Mouse (Mus musculus) lung, embryonic 16.5 days (tissue): Measurements from ENCODE around the gene Cryz. TPM values are rescaled to one million over a fixed set of nuclear protein-coding genes. Genes with fewer than 3 reads are reported as not detected.

Source experiments
- ATAC-seq: fragments of 200-750 bp; cut with Nextera tagmentation; 2 replicates; pipeline ENCODE4 v1.8.0; 2017; ENCODE audit warnings: low read depth, mild to moderate bottlenecking, moderate library complexity
- H3K27ac ChIP-seq: fragments of 300-500 bp; sonication (generic); 2 replicates; pipeline ENCODE4 v1.5.1; 2014; ENCODE audit warnings: mild to moderate bottlenecking, control low read depth, low read length
- H3K27me3 ChIP-seq: fragments of 300-500 bp; sonication (generic); 2 replicates; pipeline ENCODE4 v1.6.1; 2014; ENCODE audit warnings: low read depth, low read length, mixed read lengths; ENCODE audit not compliant: control insufficient read depth, insufficient read depth
- H3K36me3 ChIP-seq: fragments of 300-500 bp; sonication (generic); 2 replicates; pipeline ENCODE4 v1.6.1; 2014; ENCODE audit warnings: low read length; ENCODE audit not compliant: control insufficient read depth, insufficient read depth
- H3K4me1 ChIP-seq: fragments of 300-500 bp; sonication (generic); replicated peaks from 2 replicates; pipeline ENCODE4 v1.6.1; 2014; ENCODE audit warnings: low read length, mixed read lengths; ENCODE audit not compliant: control insufficient read depth, insufficient read depth
- H3K4me2 ChIP-seq: fragments of 300-500 bp; sonication (generic); 2 replicates; pipeline ENCODE4 v1.6.1; 2014; ENCODE audit warnings: low read depth, low read length, control low read depth
- H3K4me3 ChIP-seq: fragments of 300-500 bp; sonication (generic); 2 replicates; pipeline ENCODE4 v1.5.1; 2014; ENCODE audit warnings: mild to moderate bottlenecking, low read length, control low read depth
- H3K9ac ChIP-seq: fragments of 300-500 bp; sonication (generic); 2 replicates; pipeline ENCODE4 v1.6.1; 2014; ENCODE audit warnings: low read length, control low read depth
- H3K9me3 ChIP-seq: fragments of 300-500 bp; sonication (generic); 2 replicates; pipeline ENCODE4 v1.6.1; 2016; ENCODE audit warnings: low read length; ENCODE audit not compliant: control insufficient read depth
- WGBS: fragments of 180-500 bp; shearing (Covaris S2); extraction: QIAGEN DNeasy Blood & Tissue Kit; methylation state at CpG from one replicate; pipeline ENCODE4 v1.1.7; 2014; 5-methylcytosine and 5-hydroxymethylcytosine counted together
- polyA plus RNA-seq: library from polyadenylated mRNA; unstranded; fragments of >200 nt; fragmentation: Nextera tagmentation; extraction: Ambion mirVana; gene quantifications from 2 replicates; pipeline ENCODE4 v1.2.1, GENCODE M21; 2015

Cryz gene
- polyA plus RNA-seq, 1 experiment from 2014 or later = 15.8 TPM

DNA sequence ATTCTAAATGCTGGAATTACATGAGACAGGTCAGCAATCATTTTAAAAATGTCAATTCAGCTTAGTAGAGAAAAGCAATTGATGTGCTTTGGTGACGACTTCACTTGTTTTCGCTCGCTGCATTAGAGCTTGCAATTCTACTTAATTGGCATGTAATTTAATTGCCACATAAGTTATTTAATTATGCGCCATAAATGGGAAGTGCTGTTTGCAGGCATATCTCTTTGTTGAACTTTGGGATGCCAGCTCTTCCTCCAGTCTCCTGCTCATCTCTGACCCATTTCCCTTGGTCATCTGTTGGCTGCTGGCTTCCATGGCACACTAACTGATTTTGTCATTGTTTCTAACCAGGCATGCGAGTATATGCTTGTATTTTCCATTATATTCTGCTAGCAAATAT is 36.6 kb downstream of the Cryz start:
- ATAC-seq = no peak
- Histone ChIP-seq H3K4me1 (no peaks in the 10 kb centered on the region), H3K9me3 (no peaks in the 10 kb centered on the region), H3K4me2 (no peak overlapping the region), H3K27ac (no peak overlapping the region), H3K27me3 (no peaks in the 10 kb centered on the region), H3K36me3 (no peaks in the 10 kb centered on the region), H3K4me3 (no peak overlapping the region), H3K9ac (no peak overlapping the region)
- 87% methylated on average over 5 of the region's 5 CpGs for WGBS

DNA sequence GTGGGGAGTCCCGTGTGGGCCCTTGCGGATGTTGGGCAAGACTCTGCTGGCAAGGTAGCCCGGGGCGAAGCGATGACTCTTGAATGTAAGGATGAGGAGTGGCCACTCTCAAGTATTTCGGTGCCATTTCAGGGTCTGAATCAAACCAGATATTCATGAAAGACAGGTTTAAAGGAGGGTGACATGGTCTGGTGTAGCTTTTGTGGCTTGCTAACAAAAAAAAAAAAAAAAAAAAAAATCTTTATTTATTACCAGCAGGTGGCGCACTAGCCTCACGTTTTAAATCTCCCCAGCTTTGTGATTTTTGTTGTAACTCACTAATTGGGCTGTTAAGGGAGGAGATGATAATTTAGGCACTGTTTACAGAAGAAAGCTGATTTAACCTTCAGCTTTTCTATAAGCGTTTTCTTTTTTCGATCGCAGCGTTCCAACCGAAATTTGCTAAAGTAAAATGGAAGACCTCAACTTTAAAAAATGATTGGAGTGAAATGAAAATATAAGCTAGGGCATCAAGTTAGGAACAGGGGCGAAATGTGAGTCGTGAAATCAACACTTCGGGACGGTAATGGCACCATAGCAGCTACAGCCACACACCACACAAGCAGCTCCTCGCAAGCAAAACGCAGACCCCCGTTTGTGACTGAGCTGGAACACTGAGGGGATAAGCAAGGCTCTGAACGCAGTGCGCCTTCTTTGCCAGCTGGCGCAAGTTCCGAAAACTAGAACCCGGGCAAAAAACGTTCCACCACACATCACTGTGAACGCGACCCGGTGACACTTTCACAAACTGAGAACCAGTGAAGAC is 50.3 kb downstream of the Cryz start:
- Histone ChIP-seq H3K4me2 (peak overlapping the region; percentile 59), H3K27me3 (no peaks in the 10 kb centered on the region; the same call in 1 of the 2 replicates), H3K27ac (no peak overlapping the region), H3K9ac (peak overlapping the region; percentile 46), H3K4me1 (no peaks in the 10 kb centered on the region), H3K36me3 (no peaks in the 10 kb centered on the region), H3K4me3 (peak overlapping the region; percentile 39), H3K9me3 (no peaks in the 10 kb centered on the region)
- 35% methylated on average over 29 of the region's 29 CpGs for WGBS
- ATAC-seq = 0 out of 2 replicates have a peak, but pooled peaks have one; percentile 43

- Histone ChIP-seq H3K4me1 (no peaks in the 10 kb centered on the region), H3K27me3 (no peaks in the 10 kb centered on the region; the same call in 1 of the 2 replicates), H3K9ac (no peak overlapping the region), H3K9me3 (no peaks in the 10 kb centered on the region), H3K27ac (no peak overlapping the region), H3K4me2 (peak overlapping the region; percentile 59), H3K36me3 (no peaks in the 10 kb centered on the region), H3K4me3 (peak overlapping the region; percentile 39)
- no peak for ATAC-seq
- WGBS = 45% methylated on average over 7 of the region's 7 CpGs
Measured at GRCm38 (mm10) chr3:154647443-154647780, 50.9 kb downstream of the Cryz start.

- Histone ChIP-seq H3K4me3 (no peak overlapping the region), H3K27ac (no peak overlapping the region), H3K9me3 (no peaks in the 10 kb centered on the region), H3K4me2 (no peak overlapping the region), H3K27me3 (no peaks in the 10 kb centered on the region; the same call in 1 of the 2 replicates), H3K9ac (no peak overlapping the region), H3K4me1 (no peaks in the 10 kb centered on the region), H3K36me3 (no peaks in the 10 kb centered on the region)
- ATAC-seq = no peak
- WGBS = 53% methylated on average over 20 of the region's 20 CpGs
Measured at GRCm38 (mm10) chr3:154649411-154650285, 53.1 kb downstream of the Cryz start.

DNA sequence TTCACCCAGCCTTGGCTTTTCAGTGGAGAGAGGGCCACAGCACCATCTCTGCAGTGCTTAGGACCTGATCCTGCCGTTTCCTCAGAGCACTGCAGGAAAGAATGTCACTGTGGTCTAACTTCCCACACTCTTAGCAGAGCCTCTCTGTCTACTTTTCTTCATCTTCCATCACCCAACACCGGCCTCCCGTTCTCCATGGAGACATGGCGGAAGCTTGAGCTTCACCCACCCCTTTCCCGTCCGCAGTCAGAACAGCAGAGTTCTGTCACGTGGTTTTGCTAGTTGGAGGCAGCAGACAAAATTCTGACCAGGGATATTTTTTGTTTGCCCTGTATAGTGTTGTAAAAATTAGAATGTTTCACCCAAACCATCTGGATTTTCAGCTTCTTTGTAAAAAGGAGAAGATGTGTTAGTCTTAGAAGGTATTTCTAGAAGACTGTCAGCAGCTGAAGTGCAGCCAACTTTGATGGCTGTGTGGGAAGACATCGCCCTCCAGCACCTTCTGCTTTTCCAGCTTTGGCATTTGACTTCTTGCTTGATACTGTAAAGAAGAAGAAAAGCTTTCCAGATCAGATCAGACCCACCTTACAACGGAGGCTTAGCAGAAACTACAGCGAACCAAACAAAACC is 54.8 kb downstream of the Cryz start:
- Histone ChIP-seq H3K9ac (no peak overlapping the region), H3K9me3 (no peaks in the 10 kb centered on the region), H3K27ac (no peak overlapping the region), H3K36me3 (no peaks in the 10 kb centered on the region), H3K4me1 (no peaks in the 10 kb centered on the region), H3K4me3 (no peak overlapping the region), H3K4me2 (no peak overlapping the region), H3K27me3 (no peaks in the 10 kb centered on the region; the same call in 1 of the 2 replicates)
- ATAC-seq = no peak
- WGBS = 63% methylated on average over 10 of the region's 10 CpGs

GRCm38 (mm10) chr3:154652581-154653420 is 56.3 kb downstream of the Cryz start:
- no peaks in the 10 kb centered on the region for H3K36me3 ChIP-seq
- H3K4me2 ChIP-seq = no peak overlapping the region
- 0 out of 2 replicates have a peak, but pooled peaks have one; percentile 43 for ATAC-seq
- 37% methylated on average over 24 of the region's 24 CpGs for WGBS
- no peak overlapping the region for H3K9ac ChIP-seq
- no peaks in the 10 kb centered on the region; the same call in 1 of the 2 replicates for H3K27me3 ChIP-seq
- H3K27ac ChIP-seq = no peak overlapping the region
- H3K4me1 ChIP-seq = no peaks in the 10 kb centered on the region
- H3K4me3 ChIP-seq = no peak overlapping the region
- no peaks in the 10 kb centered on the region for H3K9me3 ChIP-seq

- Histone ChIP-seq H3K9me3 (no peaks in the 10 kb centered on the region), H3K9ac (no peak overlapping the region)
- no peak for ATAC-seq
Measured at GRCm38 (mm10) chr3:154653454-154653853, 56.9 kb downstream of the Cryz start.

DNA sequence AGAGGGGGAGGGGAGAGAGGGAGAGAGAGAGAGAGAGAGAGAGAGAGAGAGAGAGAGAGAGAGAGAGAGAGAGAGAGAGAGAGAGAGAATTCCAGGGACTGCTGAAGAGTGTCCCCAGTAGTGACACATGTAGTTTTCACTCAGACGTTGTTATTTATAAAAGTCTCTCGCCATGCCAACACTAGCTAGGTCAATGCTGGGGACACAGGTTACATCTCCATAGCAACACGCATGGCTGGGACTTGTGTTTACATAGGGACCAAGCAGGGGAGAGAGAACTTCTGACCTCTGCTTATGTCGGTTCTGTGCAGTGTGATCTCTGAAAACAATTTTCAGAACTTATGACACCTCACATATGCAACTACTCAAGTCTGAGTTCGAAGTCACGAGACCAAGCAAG is 57.8 kb downstream of the Cryz start:
- Histone ChIP-seq H3K27ac (no peak overlapping the region), H3K4me3 (no peak overlapping the region), H3K27me3 (no peaks in the 10 kb centered on the region; the same call in 1 of the 2 replicates), H3K4me1 (no peaks in the 10 kb centered on the region), H3K36me3 (no peaks in the 10 kb centered on the region), H3K9ac (no peak overlapping the region), H3K4me2 (no peak overlapping the region), H3K9me3 (no peaks in the 10 kb centered on the region)
- ATAC-seq = no peak
- 28% methylated on average over 6 of the region's 6 CpGs for WGBS

More at GRCm38 (mm10) chr3:154653454-154653853, 56.9 kb downstream of the Cryz start:
- WGBS = 55% methylated on average over 5 of the region's 5 CpGs
- no peaks in the 10 kb centered on the region; the same call in 1 of the 2 replicates for H3K27me3 ChIP-seq
- H3K27ac ChIP-seq = no peak overlapping the region
- no peaks in the 10 kb centered on the region for H3K36me3 ChIP-seq
- no peak overlapping the region for H3K4me3 ChIP-seq
- no peaks in the 10 kb centered on the region for H3K4me1 ChIP-seq
- no peak overlapping the region for H3K4me2 ChIP-seq
